Mouse (Mus musculus) liver, embryonic 14.5 days (tissue): Measurements from ENCODE around the gene Cfap57.

Experiments used
- CTCF ChIP-seq: IDR thresholded peaks from 2 replicates; pipeline ENCODE4 v1.5.1; 2016; ENCODE audit warnings: antibody characterized with exemption, low read depth, control low read depth
- EP300 ChIP-seq: IDR thresholded peaks from 2 replicates; pipeline ENCODE4 v1.6.1; 2016; ENCODE audit warnings: antibody characterized with exemption, low read depth

- TF ChIP-seq CTCF (no peak), EP300 (no peak)
Observed at GRCm38 (mm10) chr4:118658652-118659051, 38.1 kb upstream of the Cfap57 start, which contains the start of gene Olfr62.
